Mouse (Mus musculus) stomach, embryonic 14.5 days (tissue): Measurements from ENCODE around the gene 5430427O19Rik. TPM values are rescaled to one million over a fixed set of nuclear protein-coding genes. Genes with fewer than 3 reads are reported as not detected.

Source experiments
- ATAC-seq: fragments of 200-750 bp; cut with Nextera tagmentation; 2 replicates; pipeline ENCODE4 v1.8.0; 2017; ENCODE audit warnings: low read depth, moderate TSS enrichment; ENCODE audit not compliant: insufficient number of reproducible peaks, insufficient read depth, low FRiP score
- H3K27ac ChIP-seq: fragments of 300-500 bp; sonication (generic); 2 replicates; pipeline ENCODE4 v1.5.1; 2014; ENCODE audit warnings: mild to moderate bottlenecking, low read length, moderate library complexity, mixed read lengths
- H3K27me3 ChIP-seq: fragments of 300-500 bp; sonication (generic); 2 replicates; pipeline ENCODE4 v1.6.1; 2014; ENCODE audit warnings: low read length, control low read depth, mixed read lengths; ENCODE audit not compliant: control insufficient read depth, insufficient read depth
- H3K36me3 ChIP-seq: fragments of 300-500 bp; sonication (generic); 2 replicates; pipeline ENCODE4 v1.6.1; 2014; ENCODE audit warnings: mild to moderate bottlenecking, control low read depth, low read length, moderate library complexity, mixed read lengths; ENCODE audit not compliant: control insufficient read depth, insufficient read depth
- H3K4me1 ChIP-seq: fragments of 300-500 bp; sonication (generic); 2 replicates; pipeline ENCODE4 v1.6.1; 2014; ENCODE audit warnings: low read length, control low read depth, mixed read lengths; ENCODE audit not compliant: control insufficient read depth, insufficient read depth
- H3K4me2 ChIP-seq: fragments of 300-500 bp; sonication (generic); replicated peaks from 2 replicates; pipeline ENCODE4 v1.6.1; 2014; ENCODE audit warnings: low read depth, low read length, control low read depth
- H3K4me3 ChIP-seq: fragments of 300-500 bp; sonication (generic); 2 replicates; pipeline ENCODE4 v1.5.1; 2014; ENCODE audit warnings: low read depth, low read length, control low read depth
- H3K9ac ChIP-seq: fragments of 300-500 bp; sonication (generic); replicated peaks from 2 replicates; pipeline ENCODE4 v1.6.1; 2014; ENCODE audit warnings: low read depth, mild to moderate bottlenecking, control low read depth, low read length, moderate library complexity, mixed read lengths
- H3K9me3 ChIP-seq: fragments of 300-500 bp; sonication (generic); 2 replicates; pipeline ENCODE4 v1.6.1; 2016; ENCODE audit warnings: low read depth, low read length, control low read depth; ENCODE audit not compliant: control insufficient read depth
- WGBS: fragments of 180-500 bp; shearing (Covaris S2); extraction: QIAGEN DNeasy Blood & Tissue Kit; methylation state at CpG from one replicate; pipeline ENCODE4 v1.1.7; 2014; 5-methylcytosine and 5-hydroxymethylcytosine counted together
- polyA plus RNA-seq: library from polyadenylated mRNA; unstranded; fragments of >200 nt; fragmentation: Nextera tagmentation; extraction: Ambion mirVana; gene quantifications from 2 replicates; pipeline ENCODE4 v1.2.1, GENCODE M21; 2014

5430427O19Rik gene
- polyA plus RNA-seq, 1 experiment from 2014 or later, result 0.20 TPM

- ATAC-seq, result no peak
- no peaks in the 10 kb centered on the region for H3K4me1 ChIP-seq
- H3K36me3 ChIP-seq, result no peaks in the 10 kb centered on the region
- H3K27ac ChIP-seq, result no peak overlapping the region
- no peaks in the 10 kb centered on the region for H3K9me3 ChIP-seq
- no peak overlapping the region for H3K4me2 ChIP-seq
- no peak overlapping the region for H3K4me3 ChIP-seq
- WGBS, result 93% methylated on average over 4 of the region's 4 CpGs
- no peaks in the 10 kb centered on the region for H3K27me3 ChIP-seq
- H3K9ac ChIP-seq, result no peak overlapping the region
Measured at GRCm38 (mm10) chrX:85874367-85874766, 4.2 kb downstream of the 5430427O19Rik start.

DNA sequence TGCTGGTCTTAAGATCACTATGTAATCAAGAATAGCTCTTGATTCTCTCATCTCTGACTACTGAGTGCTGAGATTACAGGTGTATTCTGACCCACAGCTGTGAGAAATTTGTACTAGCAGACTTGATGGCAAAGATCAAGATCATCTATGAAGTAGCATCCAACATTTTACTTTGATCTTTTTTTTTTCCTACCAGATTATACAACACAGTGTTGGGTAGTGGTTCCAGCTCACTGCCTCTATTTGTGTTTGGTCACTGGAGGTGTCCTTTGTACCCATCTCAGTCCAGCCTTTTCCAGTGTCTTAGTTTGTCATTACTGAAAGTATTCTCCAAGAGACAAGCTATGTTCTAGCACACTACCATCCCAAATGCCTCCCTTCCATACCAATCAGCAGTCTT lies 5.8 kb downstream of the 5430427O19Rik start:
- no peak overlapping the region for H3K9ac ChIP-seq
- no peaks in the 10 kb centered on the region for H3K4me1 ChIP-seq
- ATAC-seq, result no peak
- no peak overlapping the region for H3K4me3 ChIP-seq
- no peaks in the 10 kb centered on the region for H3K9me3 ChIP-seq
- no peaks in the 10 kb centered on the region for H3K27me3 ChIP-seq
- H3K4me2 ChIP-seq, result no peak overlapping the region
- no peaks in the 10 kb centered on the region for H3K36me3 ChIP-seq
- no peak overlapping the region for H3K27ac ChIP-seq

- no peak overlapping the region for H3K9ac ChIP-seq
- no peaks in the 10 kb centered on the region for H3K36me3 ChIP-seq
- 74% methylated on average over 2 of the region's 2 CpGs for WGBS
- no peak overlapping the region for H3K4me3 ChIP-seq
- no peak overlapping the region for H3K4me2 ChIP-seq
- no peaks in the 10 kb centered on the region for H3K4me1 ChIP-seq
- no peak for ATAC-seq
- H3K9me3 ChIP-seq, result no peaks in the 10 kb centered on the region
- no peak overlapping the region for H3K27ac ChIP-seq
- H3K27me3 ChIP-seq, result no peaks in the 10 kb centered on the region
Measured at GRCm38 (mm10) chrX:85877747-85878146, 7.6 kb downstream of the 5430427O19Rik start.

DNA sequence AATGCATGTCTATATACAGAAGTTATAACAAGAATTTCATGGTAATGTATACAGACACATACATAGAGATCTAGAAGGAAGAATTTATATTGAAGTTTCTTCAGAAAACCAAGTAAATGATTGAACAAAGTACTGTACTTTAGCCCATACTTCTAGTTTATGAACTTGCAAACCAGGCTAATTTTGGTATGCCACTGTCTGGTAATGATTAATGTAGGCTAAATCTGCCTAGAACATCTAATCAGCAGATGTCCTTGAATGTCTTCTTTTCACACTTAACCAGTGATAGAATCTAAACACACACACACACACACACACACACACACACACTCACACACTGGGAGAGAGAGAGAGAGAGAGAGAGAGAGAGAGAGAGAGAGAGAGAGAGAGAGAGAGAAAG lies 8.1 kb downstream of the 5430427O19Rik start:
- Histone ChIP-seq H3K4me2 (no peak overlapping the region), H3K9me3 (no peaks in the 10 kb centered on the region), H3K4me3 (no peak overlapping the region), H3K27me3 (no peaks in the 10 kb centered on the region), H3K36me3 (no peaks in the 10 kb centered on the region), H3K4me1 (no peaks in the 10 kb centered on the region), H3K27ac (no peak overlapping the region), H3K9ac (no peak overlapping the region)
- no peak for ATAC-seq

DNA sequence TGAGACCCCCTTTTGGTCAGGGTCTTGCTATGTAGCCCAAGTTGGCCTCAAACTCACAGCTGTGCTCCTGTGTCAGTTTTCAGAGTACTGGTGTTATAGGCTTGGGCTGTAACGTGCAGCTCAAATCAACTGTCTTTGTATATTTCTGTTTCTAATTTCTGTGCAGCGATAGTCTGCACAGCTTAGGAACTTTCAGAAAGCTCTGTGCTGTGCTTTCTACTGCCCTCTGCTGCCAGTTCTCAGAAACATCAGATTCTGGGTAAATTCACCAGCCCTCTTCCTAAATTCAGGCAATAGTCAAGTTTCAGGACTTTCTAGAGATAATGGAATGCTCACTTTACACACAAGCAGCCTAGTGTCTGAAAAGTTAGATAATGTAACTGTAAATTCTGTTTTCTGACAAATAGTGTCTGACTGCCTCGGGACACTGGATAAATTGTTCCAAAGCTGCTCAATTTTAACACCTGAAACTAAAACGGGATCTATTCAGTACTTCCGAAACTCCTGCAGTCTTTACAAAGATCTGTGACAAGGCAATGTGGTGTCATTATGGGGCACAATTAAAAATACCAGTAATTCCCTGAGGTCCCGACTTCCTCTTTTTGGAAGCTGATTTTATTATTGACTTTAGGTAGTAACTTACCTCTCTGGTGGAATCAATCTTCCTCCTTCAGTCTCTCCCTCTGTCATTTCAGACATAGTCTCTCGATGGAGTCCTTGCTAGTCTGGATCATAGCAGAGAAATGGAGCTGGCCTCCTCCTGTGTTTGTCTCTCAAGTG lies 9.2 kb downstream of the 5430427O19Rik start:
- WGBS, result 50% methylated on average over 7 of the region's 7 CpGs
- Histone ChIP-seq H3K4me1 (no peaks in the 10 kb centered on the region), H3K9me3 (no peaks in the 10 kb centered on the region), H3K27ac (no peak overlapping the region), H3K9ac (no peak overlapping the region), H3K27me3 (no peaks in the 10 kb centered on the region), H3K4me2 (no peak overlapping the region), H3K36me3 (no peaks in the 10 kb centered on the region), H3K4me3 (no peak overlapping the region)
- ATAC-seq, result no peak

GRCm38 (mm10) chrX:85886651-85887050 lies 16.5 kb downstream of the 5430427O19Rik start:
- WGBS, result 30% methylated on average over 5 of the region's 5 CpGs
- no peaks in the 10 kb centered on the region for H3K36me3 ChIP-seq
- no peak for ATAC-seq
- no peak overlapping the region for H3K4me3 ChIP-seq
- H3K9me3 ChIP-seq, result no peaks in the 10 kb centered on the region
- no peak overlapping the region for H3K27ac ChIP-seq
- H3K4me2 ChIP-seq, result no peak overlapping the region
- H3K4me1 ChIP-seq, result no peaks in the 10 kb centered on the region
- no peak overlapping the region for H3K9ac ChIP-seq
- no peaks in the 10 kb centered on the region for H3K27me3 ChIP-seq

DNA sequence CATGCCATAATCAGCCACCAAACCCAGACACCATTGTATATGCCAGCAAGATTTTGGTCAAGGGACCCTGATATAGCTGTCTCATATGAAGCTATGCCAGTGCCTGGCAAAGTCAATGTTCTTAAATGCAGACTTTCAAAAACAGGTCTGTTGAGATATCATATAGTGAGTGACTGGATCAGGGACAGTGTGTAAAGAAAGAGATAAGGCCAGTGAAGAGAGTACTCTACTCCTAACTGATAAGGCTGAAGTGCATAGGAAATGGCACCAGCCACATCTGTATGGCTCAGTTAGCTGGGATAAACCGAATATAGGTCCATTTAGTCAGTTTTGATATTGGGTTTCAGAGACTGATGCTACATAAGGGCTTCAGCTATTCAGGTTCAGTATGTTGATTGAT lies 31.0 kb downstream of the 5430427O19Rik start:
- WGBS, result 58% methylated on average over 1 of the region's 1 CpGs
- Histone ChIP-seq H3K36me3 (no peaks in the 10 kb centered on the region), H3K9ac (no peak overlapping the region), H3K27me3 (no peaks in the 10 kb centered on the region), H3K4me3 (no peak overlapping the region), H3K4me2 (no peak overlapping the region), H3K9me3 (no peaks in the 10 kb centered on the region), H3K4me1 (no peaks in the 10 kb centered on the region), H3K27ac (no peak overlapping the region)
- ATAC-seq, result no peak

DNA sequence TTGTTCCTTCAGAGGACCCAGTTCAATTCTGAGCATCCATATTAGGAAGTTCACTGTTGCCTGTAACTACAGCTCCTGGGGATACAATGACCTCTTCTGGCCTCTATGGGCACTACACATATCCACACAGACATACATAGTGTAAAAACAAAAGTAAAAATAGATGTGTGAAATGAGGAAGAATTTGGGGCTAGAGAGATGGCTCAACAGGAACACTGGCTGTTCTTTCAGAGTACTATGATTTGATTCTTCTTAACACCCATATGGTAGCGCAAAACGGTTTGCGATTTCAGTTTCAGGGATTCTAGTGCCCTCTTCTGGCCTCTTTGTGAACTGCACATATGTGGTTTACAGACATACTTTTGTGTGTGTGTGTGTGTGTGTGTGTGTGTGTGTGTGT lies 48.9 kb downstream of the 5430427O19Rik start:
- Histone ChIP-seq H3K9ac (no peak overlapping the region), H3K4me1 (no peaks in the 10 kb centered on the region), H3K27me3 (no peaks in the 10 kb centered on the region), H3K27ac (no peak overlapping the region), H3K36me3 (no peaks in the 10 kb centered on the region), H3K9me3 (no peaks in the 10 kb centered on the region), H3K4me3 (no peak overlapping the region), H3K4me2 (no peak overlapping the region)
- ATAC-seq, result no peak
- 34% methylated on average over 3 of the region's 3 CpGs for WGBS

- WGBS, result 7% methylated on average over 2 of the region's 2 CpGs
- no peak for ATAC-seq
- H3K27ac ChIP-seq, result no peak overlapping the region
Measured at GRCm38 (mm10) chrX:85932991-85933390, 62.8 kb downstream of the 5430427O19Rik start.

More at GRCm38 (mm10) chrX:85932991-85933390, 62.8 kb downstream of the 5430427O19Rik start:
- no peak overlapping the region for H3K4me3 ChIP-seq
- H3K36me3 ChIP-seq, result no peaks in the 10 kb centered on the region
- no peak overlapping the region for H3K4me2 ChIP-seq
- no peaks in the 10 kb centered on the region for H3K4me1 ChIP-seq
- H3K9me3 ChIP-seq, result no peaks in the 10 kb centered on the region
- H3K27me3 ChIP-seq, result no peaks in the 10 kb centered on the region
- no peak overlapping the region for H3K9ac ChIP-seq
